Mouse (Mus musculus): ENCODE data around the gene Vsnl1.

The Vsnl1 gene

GRCm38 (mm10) chr12:11436497-11437265 is at the start of gene Vsnl1:
Vsnl1 (minus strand) TSS chr12:11436613.
- peak; percentile 90 for DNase-seq

- DNase-seq: no peak
Measured at GRCm38 (mm10) chr12:11456632-11457031, 20.2 kb upstream of the Vsnl1 start.

DNA sequence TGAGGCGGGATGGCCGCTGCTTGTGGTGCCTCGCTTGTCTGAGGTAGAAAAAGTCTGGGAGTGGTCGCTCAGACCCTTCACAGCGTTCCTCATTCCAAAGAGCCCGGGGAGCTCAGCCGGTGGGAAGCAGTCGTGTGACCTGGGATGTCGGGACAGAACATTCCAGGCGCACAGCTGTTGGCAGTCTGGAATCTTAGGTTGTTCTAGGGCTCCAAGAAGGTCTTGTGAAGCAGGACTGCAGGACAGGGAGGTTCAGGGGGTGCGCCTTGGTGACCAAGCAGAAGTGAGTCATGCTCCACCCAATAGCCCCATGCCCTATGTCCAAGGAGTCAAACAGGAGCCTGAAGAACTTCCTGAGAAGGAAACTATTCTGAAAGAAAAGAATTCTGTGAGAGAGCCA is 19.8 kb upstream of the Vsnl1 start:
- DNase-seq: no peak

DNA sequence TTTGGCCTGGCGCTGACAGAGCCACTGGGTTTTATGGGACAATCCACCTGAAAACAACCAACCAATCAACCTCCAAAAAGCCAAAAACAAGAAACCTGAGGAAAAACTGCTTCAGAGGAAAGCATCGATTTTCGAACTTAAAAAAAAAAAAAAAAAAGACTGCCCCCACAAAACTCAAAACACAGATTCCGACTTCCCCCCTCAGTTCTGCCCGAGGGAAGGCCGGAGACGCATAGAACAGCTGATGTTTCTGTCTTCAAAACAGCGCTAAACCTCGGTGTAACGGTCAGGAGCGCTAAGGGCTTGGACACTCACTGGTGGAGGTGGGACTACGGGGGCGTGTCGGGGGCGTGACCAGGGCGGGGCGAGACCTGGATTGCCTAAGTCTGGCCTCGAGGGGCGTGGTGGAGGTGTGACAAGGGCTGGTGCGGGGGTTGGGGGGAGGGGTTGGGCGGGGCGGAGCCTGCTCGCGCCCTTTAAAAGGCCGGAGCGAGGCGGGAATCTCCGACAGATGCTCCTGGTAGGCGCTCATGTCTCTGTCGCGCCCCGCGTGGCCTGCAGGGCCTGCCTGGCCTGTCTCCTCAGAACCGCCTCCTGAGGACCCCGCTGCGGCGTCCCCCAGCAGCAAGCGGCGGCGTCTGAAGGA is 19.3 kb upstream of the Vsnl1 start, which contains the start of gene Rad51ap2:
Rad51ap2 (plus strand) TSS at position 531 of the 646 bp plus-strand sequence.
- peak; percentile 98 for DNase-seq

- no peak for DNase-seq
Measured at GRCm38 (mm10) chr12:11454146-11454545, 17.7 kb upstream of the Vsnl1 start.

DNA sequence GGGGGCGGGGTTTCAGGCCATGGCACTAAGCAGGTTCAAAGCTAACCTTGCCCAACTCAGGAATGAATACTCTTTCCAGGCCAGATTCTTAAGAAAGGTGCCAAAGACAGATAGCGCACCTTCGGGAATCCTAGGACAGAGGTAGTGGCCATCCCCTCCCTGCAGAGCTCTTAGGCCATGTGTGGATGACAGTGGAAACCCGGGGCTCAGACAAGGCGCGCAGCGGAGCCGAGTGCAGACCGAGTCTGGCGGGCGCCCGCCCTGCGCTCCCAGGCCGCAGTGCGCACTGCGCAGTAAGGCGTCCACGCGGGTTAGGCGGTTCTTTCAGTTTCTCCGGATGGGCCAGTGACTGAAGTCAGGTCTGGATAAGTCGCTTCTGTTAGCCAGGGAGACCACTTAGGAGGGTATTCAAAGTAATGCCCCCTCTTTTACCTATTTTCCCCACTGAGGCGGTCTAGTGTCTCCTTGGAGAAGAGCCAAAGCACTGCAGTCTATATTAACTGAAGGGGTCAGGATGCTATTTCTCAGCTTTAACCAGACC is 1.6 kb upstream of the Vsnl1 start:
- peak; percentile 55 for DNase-seq

GRCm38 (mm10) chr12:11437266-11437906 is 973 bp upstream of the Vsnl1 start:
- peak; percentile 94 for DNase-seq

- DNase-seq: peak; percentile 44
Measured at GRCm38 (mm10) chr12:11436023-11436350, 426 bp downstream of the Vsnl1 start.

DNA sequence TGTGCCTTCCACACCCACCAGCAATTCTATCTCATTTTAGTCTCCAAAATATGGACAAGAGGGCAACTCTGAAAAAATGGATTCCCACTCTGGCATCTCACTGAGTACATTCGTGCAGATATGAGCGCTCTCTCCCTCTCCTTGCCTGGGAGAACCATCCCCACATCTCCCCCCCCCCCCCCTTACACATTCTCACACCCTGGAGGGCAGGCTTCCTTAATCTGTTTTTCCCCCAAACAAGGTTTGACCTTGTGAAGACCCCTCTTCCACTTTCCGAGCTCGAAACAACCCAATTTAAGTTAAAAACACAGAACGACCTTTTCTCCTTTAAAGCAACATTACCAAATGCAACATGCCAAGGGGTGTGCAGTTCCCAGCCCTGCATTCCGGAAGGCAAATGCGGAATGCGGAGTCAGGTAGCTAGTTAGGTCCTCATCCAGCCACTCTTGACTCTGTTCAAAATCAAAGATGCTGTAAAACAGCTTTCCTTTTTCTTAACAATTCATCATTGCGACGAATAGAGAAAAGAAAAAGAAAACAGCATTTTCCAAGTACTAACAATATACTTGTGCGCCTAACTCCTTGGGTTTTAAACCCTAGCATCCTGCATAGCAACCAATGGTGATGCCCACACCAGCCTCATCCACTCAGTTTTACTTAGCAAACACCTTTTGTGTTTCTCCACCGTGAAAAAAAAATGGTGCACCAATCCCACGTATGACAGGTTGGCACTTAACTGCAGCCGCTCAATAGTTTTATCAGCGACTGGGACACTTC is 979 bp downstream of the Vsnl1 start:
- DNase-seq: peak; percentile 44

DNA sequence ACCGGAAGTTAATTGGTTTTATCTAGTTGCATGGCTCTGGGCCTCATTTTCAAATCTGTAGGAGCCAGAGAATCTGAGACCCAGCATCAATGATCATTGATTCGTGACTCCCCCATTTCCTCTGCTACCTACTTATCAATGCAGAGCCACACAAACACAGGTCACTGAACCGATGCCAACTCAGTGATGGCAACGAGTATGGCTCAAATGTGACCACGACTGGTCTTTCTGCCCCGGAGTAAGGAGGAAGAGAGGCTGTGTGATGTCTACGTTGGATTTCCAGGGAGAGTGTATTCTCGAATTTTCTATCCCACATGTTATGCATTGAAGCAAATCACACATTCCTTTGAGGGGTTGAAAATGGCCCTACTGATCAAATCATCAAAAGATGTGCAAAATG is 2.0 kb downstream of the Vsnl1 start:
- peak; percentile 40 for DNase-seq

GRCm38 (mm10) chr12:11433716-11434115 is 2.7 kb downstream of the Vsnl1 start:
- peak; percentile 49 for DNase-seq

- no peak for DNase-seq
Measured at GRCm38 (mm10) chr12:11433126-11433525, 3.3 kb downstream of the Vsnl1 start.

GRCm38 (mm10) chr12:11427396-11427795 is 9.0 kb downstream of the Vsnl1 start:
- no peak for DNase-seq

DNA sequence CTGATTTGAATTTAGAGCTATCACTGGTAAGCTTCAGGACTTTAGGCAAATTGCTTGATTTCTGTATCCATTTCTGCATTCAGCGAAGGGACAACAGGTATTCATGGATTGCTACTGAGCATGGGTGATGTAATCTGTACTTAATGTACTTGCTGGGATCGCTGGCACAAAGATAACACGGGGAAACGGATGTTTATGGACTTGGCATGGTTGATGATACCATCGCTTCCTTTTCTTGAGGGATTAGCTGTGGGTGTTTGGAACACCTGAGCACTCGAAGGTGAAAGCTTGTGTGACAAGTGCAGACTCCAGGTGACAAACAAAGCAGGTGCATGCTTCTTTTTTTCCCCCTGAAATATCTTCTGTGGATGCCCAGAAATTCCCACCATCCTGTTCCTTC is 18.3 kb downstream of the Vsnl1 start:
- no peak for DNase-seq

GRCm38 (mm10) chr12:11407679-11408078 is 28.7 kb downstream of the Vsnl1 start:
- no peak for DNase-seq

DNA sequence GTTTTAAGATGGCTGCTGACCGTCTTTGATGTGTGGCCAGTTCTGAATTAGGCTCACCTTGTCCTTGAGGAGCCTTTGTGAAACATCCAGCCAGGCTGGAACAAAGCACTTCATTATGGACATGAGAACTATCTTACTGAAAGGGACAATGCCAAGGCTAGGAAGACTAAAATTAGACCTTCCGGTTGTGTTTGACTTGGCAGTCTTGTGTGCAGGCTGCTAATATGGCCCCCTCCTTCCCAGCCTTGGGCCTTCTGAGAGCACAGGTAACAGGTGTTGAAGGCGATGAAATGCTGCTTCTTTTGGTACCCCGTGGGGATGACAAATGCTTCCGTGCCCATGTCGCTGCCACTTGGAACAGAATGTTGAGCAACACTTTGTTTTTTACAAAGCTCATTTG is 37.6 kb downstream of the Vsnl1 start:
- DNase-seq: peak; percentile 77

GRCm38 (mm10) chr12:11397029-11397428 is 39.4 kb downstream of the Vsnl1 start:
- DNase-seq: no peak

GRCm38 (mm10) chr12:11395470-11395869 is 40.9 kb downstream of the Vsnl1 start:
- DNase-seq: peak; percentile 91

DNA sequence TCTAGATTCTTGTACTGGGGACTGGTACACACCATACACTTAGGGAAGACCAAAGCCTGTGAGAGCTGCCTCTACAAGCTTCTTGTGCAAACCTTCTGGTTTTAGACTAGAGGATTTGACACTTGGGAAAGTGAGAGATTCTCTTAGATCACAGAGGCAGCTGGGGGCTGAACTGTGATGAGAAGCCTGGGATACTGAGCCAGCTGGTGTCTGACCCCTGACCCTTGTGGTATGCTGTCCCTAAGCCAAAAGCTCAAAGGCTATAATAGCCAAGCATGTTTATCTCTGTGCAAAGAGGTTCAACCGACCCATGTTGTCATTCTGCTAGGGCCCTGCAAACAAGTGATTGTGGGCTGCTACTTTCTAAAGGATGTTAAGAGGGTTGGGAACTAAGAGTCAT is 43.9 kb downstream of the Vsnl1 start:
- no peak for DNase-seq

GRCm38 (mm10) chr12:11391244-11391949 is 45.0 kb downstream of the Vsnl1 start:
- peak; percentile 73 for DNase-seq

- DNase-seq: no peak
Measured at GRCm38 (mm10) chr12:11389141-11389540, 47.3 kb downstream of the Vsnl1 start.

DNA sequence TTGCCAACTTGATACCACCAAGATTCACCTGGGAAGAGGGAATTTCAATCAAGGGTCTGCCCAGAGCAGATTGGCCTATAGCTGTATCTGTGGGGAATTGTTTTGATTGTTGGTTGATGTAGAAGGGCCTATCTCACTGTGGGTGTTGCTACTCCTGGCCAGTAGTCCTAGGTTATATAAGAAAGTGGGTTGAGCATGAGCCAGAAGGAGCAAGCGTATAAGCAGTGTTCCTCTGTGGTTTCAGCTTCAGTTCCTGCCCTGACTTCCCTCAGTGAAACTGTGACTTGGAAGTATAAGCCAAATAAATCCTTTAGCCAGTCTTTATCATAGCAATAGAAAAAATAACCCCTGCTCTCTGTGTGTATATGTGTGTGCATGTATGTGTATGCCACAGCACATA is 51.7 kb downstream of the Vsnl1 start:
- no peak for DNase-seq
